Mouse (Mus musculus): ENCODE data around the gene Ogfr. TPM values are rescaled to one million over a fixed set of nuclear protein-coding genes. Genes with fewer than 3 reads are reported as not detected.

Ogfr gene
- polyA plus RNA-seq, 1 experiment from 2014 or later = 85.0 TPM

DNA sequence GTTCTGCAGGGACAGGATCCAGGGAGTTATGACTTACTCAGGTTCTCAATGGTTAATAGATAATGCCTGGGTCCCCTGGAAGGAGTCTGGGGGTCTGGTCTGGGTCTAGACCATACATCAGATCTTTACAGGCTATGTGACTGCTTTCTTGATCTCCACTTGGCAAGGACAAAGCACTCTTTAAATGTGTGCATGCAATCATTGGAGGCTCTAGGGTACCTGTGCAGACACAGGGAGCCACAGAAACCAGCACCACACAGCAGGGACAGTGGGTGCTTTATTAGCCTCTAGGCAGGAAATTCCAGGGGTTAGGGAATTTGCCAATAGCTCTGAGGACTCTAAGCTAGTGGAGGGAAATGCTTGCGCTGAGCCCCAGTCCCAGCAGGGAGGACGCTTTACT lies 22.8 kb downstream of the Ogfr start:
- Histone ChIP-seq H3K4me3 (no peak overlapping the region), H3K4me2 (replicated peaks) (no peak overlapping the region), H3K9ac (no peak overlapping the region), H3K27me3 (no peaks in the 10 kb centered on the region), H3K27ac (peak overlapping the region; percentile 87; the same call in 1 of the 2 replicates), H3K9me3 (no peaks in the 10 kb centered on the region), H3K4me1 (peaks cover 14% of the 10 kb centered on the region; the same call in 1 of the 2 replicates), H3K36me3 (peaks cover 35% of the 10 kb centered on the region)
- peak; percentile 57 for ATAC-seq (ENCODE audit: low FRiP score, low read depth)
- WGBS = 53% methylated on average over 2 of the region's 2 CpGs

DNA sequence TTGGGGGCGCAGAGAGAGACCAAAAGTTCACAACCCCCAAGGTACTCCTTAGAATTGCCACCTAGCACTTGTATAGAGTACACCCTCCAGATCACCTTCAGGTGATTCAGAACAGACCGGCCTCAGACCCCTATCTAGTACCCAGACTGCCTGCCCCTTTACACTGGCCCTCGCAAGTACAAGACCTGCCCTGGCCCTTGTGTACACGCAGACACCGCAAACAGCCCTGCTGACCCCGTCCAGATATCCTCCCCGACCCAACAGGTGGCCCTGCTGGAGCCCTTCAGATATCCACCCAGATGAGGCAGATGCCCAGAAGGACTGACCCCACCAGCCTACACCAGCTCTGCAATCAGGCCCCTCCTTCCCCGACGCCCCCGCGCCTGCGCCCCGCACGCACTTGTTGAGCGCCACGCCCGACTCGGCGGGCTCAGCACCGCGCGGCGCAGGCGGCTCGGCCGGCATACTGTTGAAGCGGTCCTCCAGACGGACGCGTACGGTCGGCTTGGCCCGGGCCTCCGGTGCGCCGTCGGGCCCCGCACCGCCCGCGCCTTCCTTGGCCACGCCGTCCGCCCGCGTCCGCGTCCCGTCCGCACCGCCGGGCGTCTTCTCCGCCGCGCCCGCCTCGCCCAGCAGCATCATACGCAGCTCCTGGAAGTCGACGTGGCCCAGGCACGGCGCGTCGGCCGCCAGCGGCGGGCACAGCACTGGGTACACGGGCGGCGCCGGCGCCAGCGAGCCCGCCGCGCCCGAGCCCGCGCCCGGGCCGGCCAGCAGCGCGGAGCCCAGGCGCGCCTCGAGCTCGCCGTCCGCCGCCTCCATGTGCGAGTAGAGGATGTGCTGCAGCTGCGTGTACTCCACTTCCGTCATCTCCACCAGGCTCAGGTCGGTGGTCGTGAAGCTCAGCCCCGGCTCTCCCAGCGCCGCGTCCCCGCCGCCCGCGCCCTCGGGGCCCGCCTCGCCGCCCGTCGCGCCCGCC lies 52.8 kb downstream of the Ogfr start:
- H3K27me3 ChIP-seq = peaks cover 74% of the 10 kb centered on the region
- H3K4me3 ChIP-seq = peak overlapping the region; percentile 47
- no peaks in the 10 kb centered on the region for H3K36me3 ChIP-seq
- 3% methylated on average over 108 of the region's 112 CpGs for WGBS
- peaks cover 20% of the 10 kb centered on the region for H3K9me3 ChIP-seq
- peak overlapping the region; percentile 31; the same call in 1 of the 2 replicates for H3K9ac ChIP-seq
- 0 out of 2 replicates have a peak, but pooled peaks cover 3% of the 10 kb centered on the region for H3K4me1 ChIP-seq
- H3K27ac ChIP-seq = no peak overlapping the region
- peak; percentile 59; the same call in 1 of the 2 replicates for ATAC-seq (ENCODE audit: low FRiP score, low read depth)
- H3K4me2 ChIP-seq (replicated peaks) = peak overlapping the region; percentile 61

DNA sequence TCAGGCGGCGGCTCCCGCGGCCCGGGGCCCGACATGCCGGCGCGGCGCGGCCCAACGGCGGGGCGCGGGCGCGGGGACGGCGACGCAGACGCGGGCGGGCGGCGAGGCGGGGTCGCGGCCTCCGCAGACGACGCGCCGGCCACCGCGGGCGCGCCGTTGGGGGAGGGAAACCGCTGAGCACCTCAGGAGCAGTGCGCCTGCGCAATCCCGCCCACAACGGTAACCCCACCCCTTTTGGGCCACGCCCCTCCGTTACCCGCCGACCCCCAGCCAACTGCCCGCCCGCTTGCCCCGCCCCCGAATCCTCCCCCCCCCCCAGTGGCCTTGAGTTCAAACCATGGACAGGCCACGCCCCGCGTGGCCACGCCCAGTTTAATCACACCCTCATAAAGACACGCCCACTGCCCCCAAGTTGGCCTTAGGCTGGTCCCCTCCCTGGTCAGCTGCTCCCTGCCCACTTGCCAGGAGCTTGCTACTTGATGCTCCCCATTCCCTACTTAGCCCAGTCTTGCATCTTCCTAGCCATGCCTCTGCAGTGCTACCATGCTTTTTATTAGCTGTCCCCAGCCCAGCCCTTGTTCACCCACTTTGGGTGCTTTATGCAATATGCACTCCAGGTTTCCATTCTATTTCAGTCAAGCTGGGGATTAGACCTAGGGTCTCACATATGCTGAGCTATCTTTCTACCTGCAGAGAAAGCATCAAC lies 53.7 kb downstream of the Ogfr start, which contains the start of gene Tcfl5:
Tcfl5 (minus strand) TSS at position 154 of the 706 bp plus-strand sequence.
- H3K4me1 ChIP-seq = 0 out of 2 replicates have a peak, but pooled peaks cover 3% of the 10 kb centered on the region
- H3K27me3 ChIP-seq = peaks cover 77% of the 10 kb centered on the region
- 5% methylated on average over 45 of the region's 56 CpGs for WGBS
- peak within 1 kb of the TSS; percentile 47 for H3K4me3 ChIP-seq
- H3K27ac ChIP-seq = no peak within 1 kb of the TSS
- H3K9ac ChIP-seq = peak within 1 kb of the TSS; percentile 31; the same call in 1 of the 2 replicates
- ATAC-seq (ENCODE audit: low FRiP score, low read depth) = no peak
- H3K4me2 ChIP-seq (replicated peaks) = peak within 1 kb of the TSS; percentile 61
- H3K36me3 ChIP-seq = no peaks in the 10 kb centered on the region
- peaks cover 20% of the 10 kb centered on the region for H3K9me3 ChIP-seq

DNA sequence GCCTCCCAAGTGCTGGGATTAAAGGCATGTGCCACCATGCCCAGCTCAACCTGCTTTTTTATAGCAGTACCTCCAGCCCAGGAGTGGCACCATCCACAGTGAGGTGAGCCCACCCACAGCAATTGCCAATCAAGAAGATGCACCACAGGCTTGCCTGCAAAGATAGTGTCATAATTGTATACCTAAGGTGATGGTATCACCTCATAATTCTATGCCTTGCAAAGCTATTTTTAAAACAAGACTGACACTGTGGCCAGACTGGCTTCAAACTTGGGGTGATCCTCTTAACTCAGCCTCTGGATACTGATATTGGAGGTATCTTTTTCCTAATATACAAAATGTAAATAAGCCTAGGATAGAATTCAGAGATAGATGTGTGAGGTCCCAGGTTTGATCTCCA lies 54.6 kb downstream of the Ogfr start:
- peaks cover 20% of the 10 kb centered on the region for H3K9me3 ChIP-seq
- peaks cover 68% of the 10 kb centered on the region for H3K27me3 ChIP-seq
- ATAC-seq (ENCODE audit: low FRiP score, low read depth) = no peak

More for the DNA sequence above, 54.6 kb downstream of the Ogfr start:
- Histone ChIP-seq H3K4me3 (no peak overlapping the region), H3K36me3 (no peaks in the 10 kb centered on the region), H3K4me2 (replicated peaks) (no peak overlapping the region), H3K4me1 (0 out of 2 replicates have a peak, but pooled peaks cover 3% of the 10 kb centered on the region), H3K9ac (no peak overlapping the region), H3K27ac (no peak overlapping the region)

Other genes starting within 250 kb of the Ogfr start
- gene Slco4a1, start 133.0 kb upstream of the Ogfr start, polyA plus RNA-seq (2015; fragmentation: Nextera tagmentation; extraction: Ambion mirVana) = 0.40 and 0.90 TPM in 2 replicates
- 0.29 and 0.36 TPM in 2 replicates for gene Ntsr1, start 89.3 kb upstream of the Ogfr start, polyA plus RNA-seq (2015; fragmentation: Nextera tagmentation; extraction: Ambion mirVana)
- 35.0 and 39.2 TPM in 2 replicates for gene Mrgbp, start 7.9 kb upstream of the Ogfr start, polyA plus RNA-seq (2015; fragmentation: Nextera tagmentation; extraction: Ambion mirVana)
- gene Col9a3, start 8.5 kb downstream of the Ogfr start, polyA plus RNA-seq (2015; fragmentation: Nextera tagmentation; extraction: Ambion mirVana) = 426 and 449 TPM in 2 replicates
- gene Tcfl5, start 53.5 kb downstream of the Ogfr start, polyA plus RNA-seq (2015; fragmentation: Nextera tagmentation; extraction: Ambion mirVana) = 0.55 and 0.59 TPM in 2 replicates
- 30.4 and 31.5 TPM in 2 replicates for gene Dido1, start 120.8 kb downstream of the Ogfr start, polyA plus RNA-seq (2015; fragmentation: Nextera tagmentation; extraction: Ambion mirVana)
- 63.0 and 63.8 TPM in 2 replicates for gene Gid8, start 120.9 kb downstream of the Ogfr start, polyA plus RNA-seq (2015; fragmentation: Nextera tagmentation; extraction: Ambion mirVana)
- 0.62 and 0.98 TPM in 2 replicates for gene Slc17a9, start 136.0 kb downstream of the Ogfr start, polyA plus RNA-seq (2015; fragmentation: Nextera tagmentation; extraction: Ambion mirVana)
- gene Bhlhe23, start 187.7 kb downstream of the Ogfr start, polyA plus RNA-seq (2015; fragmentation: Nextera tagmentation; extraction: Ambion mirVana) = 0.05 TPM in 1 of 2 replicates, not detected in the other

All from limb, embryonic 13.5 days (tissue).